ENCODE assay signal across 1 mouse cellular context in the genomic region with DNA sequence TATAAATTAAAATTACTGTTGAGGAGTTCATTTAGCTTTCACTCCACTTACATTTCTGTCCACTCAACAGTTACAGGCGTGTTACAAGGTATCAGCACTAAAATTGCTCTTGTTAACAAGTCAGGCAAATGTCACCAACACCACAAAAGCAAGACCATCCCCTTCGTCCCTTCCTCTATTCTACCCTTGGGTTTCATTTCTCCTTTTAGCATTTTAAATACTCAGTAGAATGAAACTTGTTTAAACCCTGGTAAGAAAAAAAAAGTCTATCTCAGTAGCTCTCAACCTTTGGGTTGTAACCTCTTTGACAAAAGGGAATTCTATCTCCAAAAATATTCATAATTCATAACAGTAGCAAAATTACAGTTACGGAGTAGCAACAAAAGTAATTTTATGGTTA.
TF ChIP-seq lines count a peak whose summit lies in the region.

No protein-coding gene starts in this region.

TF ChIP-seq in CH12.LX, 34 proteins besides CTCF, POLR2A, EP300 and RAD21:
- TF ChIP-seq MYC (IDR thresholded peaks at IDR 0.05; ENCODE audit: low read depth, low read length) (no peak), IRF4 (IDR thresholded peaks at IDR 0.05; ENCODE audit: low read depth, low read length) (peak; percentile 96), TCF12 (IDR thresholded peaks at IDR 0.05; ENCODE audit: low read depth, low read length) (0 out of 2 replicates have a peak, but pooled peaks have one; percentile 12), ZNF384 (IDR thresholded peaks at IDR 0.05; ENCODE audit: low read depth, low read length) (peak; percentile 91), MAZ (IDR thresholded peaks at IDR 0.05; ENCODE audit: low read depth, low read length) (no peak), CHD1 (IDR thresholded peaks at IDR 0.05; ENCODE audit: low read depth, low read length) (0 out of 2 replicates have a peak, but pooled peaks have one; percentile 12), ZC3H11A (IDR thresholded peaks at IDR 0.05; ENCODE audit: low read depth, low read length) (no peak), MEF2A (IDR thresholded peaks at IDR 0.05; ENCODE audit: borderline replicate concordance, low read depth, low read length) (peak; percentile 45; the same call in 1 of the 2 replicates), TBP (conservative IDR thresholded peaks at IDR 0.05; ENCODE audit: low read depth, low read length) (peak; percentile 72; the same call in 1 of the 2 replicates)
